Mouse (Mus musculus) A20 (cell line): ENCODE results near the gene Fkbp10.

Experiments used
- DNase-seq: peaks from one replicate; pipeline ENCODE4 v3.0.0-alpha.2; 2011; ENCODE audit warnings: low read depth, low spot score

Gene Fkbp10

DNA sequence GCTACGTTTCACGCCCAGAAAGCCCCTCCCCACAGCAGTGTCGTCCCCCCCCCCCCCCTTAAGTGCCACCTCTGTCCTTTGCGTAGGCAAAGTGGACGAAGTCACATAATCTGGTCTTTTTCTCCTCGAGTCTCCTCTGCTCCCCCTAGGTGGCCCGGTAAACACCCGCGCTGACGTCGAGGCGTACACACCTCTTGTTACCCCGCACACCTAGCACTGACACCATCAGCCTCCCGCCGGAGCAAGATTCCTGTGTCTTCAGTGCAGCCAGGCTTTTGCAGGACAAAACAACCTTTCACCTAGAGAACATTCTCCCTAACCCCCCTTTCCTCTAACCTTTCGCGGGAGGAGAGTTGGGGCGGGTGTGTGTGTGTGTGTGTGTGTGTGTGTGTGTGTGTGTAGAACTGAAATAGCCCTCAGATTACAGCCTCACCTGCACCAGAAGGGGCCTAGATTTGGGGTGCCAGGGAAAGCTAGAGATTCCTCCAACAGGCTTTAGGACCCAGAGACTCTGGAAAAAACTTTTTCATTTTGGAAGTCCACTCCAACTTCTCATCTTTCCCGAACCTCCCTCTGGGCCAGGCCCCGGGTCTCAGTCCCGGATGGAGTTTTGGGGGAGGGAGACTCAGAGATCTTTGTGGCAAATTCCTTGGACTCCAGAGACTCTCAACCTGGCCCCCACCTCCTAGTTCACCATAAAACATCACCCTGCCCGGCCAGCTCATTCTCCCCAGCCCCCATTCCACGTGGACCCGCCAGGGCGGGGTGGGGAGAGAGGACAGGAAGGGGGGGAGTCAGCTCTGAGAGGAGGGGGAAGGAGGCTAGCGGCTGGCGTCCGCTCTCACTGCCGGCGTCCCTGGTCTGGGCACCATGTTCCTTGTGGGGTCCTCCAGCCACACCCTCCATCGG lies at the start of gene Fkbp10:
Gene Fkbp10 (plus strand): TSS at position 784 of the 909 bp plus-strand sequence.
- no peak for DNase-seq

DNA sequence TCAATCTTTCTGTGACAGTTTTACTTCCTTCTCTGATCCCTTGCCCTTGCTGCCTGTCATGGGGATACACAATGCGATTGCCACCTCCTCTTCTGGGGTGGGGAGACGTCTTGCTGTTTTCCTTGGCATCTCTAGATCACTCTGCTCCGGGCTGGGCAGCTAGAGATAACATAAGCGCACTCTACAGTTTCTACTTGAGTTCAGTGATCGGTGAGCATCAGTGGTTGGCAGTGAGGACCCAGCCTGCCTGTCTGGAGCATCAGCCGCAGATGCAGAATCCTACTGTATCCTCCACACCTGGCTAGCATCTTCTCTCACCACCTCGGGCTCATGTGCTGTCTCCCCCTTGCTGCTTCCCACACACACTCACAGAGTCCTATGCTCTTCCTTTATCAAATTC lies 46.4 kb upstream of the Fkbp10 start:
- no peak for DNase-seq

DNA sequence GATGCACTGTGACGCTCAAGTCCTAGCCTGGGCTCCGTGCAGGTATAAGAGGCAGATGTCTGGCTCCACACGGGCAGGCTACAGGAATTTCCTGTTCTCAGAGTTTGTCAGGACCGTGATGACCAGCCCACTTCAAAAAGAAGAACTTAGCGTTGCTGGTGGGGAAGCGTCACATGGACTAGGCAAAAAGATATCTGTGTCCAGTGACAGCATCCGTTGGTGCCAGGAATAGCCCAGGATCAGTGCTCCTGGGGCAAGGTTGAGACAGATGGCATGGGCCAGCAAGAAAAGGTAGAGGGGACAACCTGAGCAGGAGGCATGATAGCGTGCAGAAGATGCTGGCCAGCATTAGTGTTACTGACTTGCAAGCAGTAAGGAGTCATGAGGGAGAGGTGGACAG lies 45.7 kb upstream of the Fkbp10 start:
- DNase-seq = no peak

GRCm38 (mm10) chr11:100371981-100372558 lies 43.4 kb upstream of the Fkbp10 start:
- peak; percentile 21 for DNase-seq

GRCm38 (mm10) chr11:100375127-100375526 lies 40.4 kb upstream of the Fkbp10 start:
- DNase-seq = no peak

DNA sequence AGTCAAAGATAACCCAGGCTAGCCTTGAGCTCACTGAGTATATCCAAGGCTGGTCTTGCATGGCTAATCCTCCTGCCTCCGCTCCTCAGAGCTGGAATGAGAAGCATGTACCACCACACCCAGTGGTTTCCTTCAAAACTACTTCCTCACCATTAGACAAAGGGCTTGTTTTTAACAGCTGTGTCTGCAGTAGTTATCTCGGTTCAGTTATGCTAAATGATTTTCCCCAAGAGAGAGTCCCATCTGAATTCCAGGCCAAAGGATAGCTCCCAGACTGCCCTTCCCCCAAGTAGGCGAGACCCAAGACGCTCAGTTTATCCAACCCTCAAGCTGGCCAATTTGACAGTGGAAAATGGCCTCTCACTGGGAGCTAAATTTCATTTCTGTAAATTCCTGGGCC lies 39.5 kb upstream of the Fkbp10 start:
- no peak for DNase-seq

DNA sequence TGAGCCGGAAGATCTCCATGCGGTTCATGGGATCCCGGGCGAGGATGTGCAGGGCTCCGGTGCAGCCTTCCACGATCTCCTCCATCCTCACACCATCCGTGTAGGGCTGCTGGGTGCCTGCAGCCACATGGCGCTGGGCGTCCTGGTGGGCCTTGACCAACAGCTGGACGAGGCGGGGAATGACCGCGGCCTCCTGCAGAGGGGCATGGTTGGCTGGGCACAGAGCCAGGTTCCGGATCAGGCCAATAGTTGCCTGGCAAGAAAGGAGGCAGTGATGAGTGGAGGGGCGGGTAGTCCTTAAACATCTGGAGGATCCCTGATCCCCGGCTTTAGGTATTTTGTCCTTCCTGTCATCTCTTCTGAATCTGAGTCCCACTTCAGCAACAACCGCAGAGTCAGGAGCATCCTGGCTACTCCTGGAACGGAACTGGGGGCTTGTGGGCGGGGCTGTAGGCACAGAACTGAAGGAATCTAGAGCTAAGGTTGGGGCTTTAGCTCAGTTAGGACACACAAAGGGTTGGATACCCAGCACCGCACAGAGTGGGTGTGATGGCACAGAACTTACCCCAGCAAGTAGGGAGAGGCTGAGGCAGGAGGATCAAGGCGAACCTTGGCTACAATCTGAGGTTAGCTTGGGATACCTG lies 38.6 kb upstream of the Fkbp10 start:
- DNase-seq = no peak

- DNase-seq = no peak
Observed at GRCm38 (mm10) chr11:100377989-100378388, 37.5 kb upstream of the Fkbp10 start.

DNA sequence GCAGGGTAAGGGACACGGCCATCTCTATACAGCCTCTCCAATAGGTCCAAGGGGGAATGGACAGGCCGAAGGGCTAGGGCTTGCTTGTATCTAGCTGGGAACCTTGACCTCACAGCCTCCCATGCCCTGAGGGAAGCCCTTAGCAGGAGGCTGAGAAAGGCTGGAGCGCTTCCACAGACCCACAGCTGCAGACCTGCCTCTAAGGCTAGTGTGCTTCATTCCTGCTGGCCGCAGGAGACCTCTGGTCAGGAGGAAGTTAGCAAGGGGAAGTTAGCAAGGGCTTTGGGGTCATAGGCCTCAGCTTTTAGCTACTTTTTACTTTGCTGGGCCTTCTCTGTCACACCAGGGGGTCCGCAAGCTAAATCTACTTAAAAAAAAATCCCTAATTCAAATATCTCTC lies 37.1 kb upstream of the Fkbp10 start:
- no peak for DNase-seq

GRCm38 (mm10) chr11:100379311-100379710 lies 36.2 kb upstream of the Fkbp10 start:
- DNase-seq = no peak

DNA sequence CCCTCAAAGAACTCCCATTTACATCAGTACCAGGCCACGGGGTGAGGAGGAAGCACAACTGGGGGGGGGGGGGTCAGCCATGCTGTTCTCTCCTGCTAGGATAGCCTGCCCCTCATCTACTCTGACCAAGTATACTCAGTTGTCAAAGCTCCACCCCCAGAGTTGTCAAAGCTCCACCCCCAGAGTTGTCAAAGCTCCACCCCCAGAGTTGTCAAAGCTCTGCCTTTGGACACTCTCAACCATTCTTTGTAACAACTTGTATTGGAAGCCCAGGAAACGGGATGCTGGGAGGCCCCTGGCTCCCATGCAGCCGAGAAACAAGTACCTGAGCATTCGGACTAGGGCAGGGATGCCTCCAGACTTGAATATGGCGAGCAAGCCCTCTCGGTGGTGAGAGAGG lies 32.8 kb upstream of the Fkbp10 start:
- DNase-seq = no peak

DNA sequence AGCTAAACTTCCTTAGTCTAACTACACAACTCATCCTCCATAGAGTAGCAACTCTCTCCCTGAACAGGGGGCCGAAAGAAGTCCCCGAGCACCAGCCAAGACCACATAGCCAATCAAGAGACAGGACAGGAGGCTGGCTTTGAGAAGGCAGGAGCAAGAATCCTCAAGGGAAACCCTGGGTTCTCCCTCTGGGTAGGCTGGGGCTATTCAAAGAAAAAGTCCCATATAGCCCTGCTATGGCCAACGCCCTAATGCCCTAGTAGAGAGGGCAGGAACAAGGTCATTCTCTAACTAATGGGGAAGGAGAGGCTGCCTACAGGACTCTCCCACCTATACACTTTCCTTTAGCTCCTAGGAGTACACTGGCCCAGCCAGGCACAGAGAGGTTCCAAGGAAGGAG lies 30.5 kb upstream of the Fkbp10 start:
- no peak for DNase-seq

DNA sequence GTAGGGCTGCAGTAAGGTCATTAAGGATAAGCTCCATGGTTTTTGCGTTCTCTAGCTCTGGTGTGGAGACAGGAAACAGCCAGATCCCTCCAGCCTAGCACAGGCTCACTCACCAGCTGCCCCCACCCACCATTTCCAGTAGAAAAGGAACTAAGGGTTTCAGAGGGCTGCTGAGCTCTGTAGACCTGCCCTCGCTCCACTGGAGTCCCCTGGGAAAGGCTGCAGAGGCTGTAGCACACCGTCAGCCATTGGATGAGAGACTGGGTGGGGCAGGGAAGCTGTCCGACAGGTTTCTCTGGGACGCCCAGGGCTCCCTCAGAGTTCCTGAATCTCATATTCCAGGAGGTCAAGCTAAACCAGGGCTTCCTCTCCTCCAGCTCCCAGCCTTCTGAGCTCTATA lies 28.9 kb upstream of the Fkbp10 start:
- no peak for DNase-seq

- DNase-seq = no peak
Observed at GRCm38 (mm10) chr11:100387111-100387510, 28.4 kb upstream of the Fkbp10 start.

DNA sequence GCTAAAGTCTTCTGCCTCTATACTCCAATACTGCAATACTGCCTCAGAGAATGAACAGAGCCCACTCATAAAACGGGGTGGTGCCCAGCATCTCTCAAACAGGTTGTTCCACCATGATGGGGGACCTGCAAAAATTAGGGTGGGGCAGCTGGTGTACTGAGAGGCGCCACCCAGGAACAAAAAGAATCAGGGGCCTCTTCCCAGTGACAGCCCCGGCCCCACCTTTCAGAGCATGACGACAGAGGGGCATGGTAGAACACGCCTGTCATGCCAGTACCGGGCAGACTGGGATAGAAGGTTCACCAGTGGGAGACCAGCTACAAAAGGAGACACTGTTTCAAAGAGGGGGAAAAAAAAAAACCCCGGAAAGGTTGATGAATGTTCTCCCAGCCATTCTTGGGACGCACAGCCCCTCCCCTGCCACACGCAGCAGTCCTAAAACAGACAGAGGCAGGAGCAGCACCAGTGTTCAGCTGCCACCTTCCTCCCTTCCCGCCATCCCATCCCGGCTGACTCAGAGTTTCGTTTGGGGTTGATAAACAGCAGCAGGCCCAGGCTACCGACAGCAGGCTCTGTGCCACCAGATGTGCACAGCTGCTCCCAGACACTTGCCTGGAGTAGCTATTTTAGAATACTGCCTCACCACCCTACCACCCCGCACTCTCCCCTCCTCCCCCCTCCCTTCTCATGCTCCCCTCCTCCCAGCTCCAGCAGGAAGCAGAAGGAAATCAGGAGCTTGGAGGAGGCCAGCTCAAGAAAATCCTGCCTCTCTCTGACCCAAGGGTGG lies 27.7 kb upstream of the Fkbp10 start:
- DNase-seq = no peak

DNA sequence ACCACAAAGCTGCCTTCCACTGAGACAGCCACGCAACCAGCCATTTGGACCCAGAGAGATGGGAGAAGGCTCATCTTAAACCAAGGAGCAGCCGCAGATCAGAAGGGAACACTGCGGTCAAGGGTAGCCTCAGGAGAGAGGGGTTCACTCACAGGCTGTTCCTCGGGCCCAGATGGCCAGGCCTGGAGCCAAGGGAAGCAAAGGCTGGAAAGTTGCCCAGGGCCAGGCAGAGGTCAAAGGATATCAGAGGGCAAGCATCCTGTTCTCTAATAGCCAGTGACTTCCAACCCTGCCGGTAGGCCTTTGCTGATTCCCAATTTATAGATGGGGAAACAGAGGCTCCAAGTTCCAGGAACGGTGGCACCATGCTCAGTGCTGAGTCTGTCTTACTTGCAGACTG lies 26.9 kb upstream of the Fkbp10 start:
- DNase-seq = no peak

DNA sequence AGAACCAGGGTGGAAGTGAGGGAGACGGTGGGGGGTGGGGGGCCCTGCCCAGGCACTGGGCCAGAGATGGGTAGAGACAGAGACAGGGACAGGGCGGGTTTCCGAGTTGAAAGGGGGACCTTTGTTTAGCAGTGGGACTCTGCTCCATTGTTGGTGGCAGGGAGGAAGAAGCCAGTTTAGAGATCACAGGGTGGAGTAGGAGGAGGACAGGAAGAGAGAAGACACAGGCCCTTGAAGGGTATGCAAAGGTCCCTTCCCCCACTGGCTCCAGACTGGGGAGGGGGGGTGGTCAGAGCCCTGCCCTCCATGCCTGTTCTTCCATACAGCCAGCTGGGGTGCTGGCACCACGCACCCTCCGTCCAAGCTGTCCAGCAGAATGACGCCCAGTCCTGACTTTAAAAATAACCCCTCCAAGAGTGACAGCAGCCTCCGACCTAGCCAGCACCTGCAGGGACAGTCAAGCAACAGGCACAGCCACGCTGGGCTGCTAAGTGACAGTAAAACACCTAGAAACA lies 25.5 kb upstream of the Fkbp10 start:
- no peak for DNase-seq

DNA sequence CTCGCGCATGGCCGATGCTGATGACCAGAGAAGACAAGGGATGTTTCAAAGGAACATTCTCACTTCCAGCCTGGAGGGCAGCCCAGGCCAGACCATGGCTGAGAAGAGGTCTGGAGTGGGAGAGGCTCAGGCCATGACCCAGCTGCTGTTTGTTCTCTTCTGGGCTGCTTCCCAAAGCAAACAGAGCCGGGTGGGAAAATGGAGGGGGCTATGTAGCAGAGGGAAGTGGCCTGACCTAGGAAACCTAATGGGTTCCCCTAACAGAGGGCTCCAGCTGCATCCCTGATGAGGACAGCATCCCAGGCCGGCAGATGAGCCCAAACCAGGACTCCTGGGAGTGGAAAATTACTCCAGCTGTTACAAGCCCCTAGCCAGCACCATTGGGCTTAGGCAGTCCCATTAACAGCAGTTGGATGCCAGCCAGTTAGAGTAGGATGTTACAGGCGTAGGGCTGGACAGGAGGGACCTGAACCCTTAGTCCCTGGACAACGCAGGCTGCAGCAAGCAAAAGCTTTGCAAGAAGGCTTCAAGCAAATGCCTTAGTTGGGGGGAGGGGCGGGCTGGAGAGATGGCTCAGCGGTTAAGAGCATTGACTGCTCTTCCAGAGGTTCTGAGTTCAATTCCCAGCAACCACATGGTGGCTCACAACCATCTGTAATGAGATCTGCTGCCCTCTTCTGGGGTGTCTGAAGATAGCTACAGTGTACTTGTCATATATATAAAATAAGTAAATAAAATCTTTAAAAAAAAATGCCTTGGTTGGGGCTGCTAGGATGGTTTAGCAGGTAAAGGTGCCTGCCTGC lies 24.2 kb upstream of the Fkbp10 start:
- no peak for DNase-seq

GRCm38 (mm10) chr11:100391884-100392345 lies 23.6 kb upstream of the Fkbp10 start:
- no peak for DNase-seq

DNA sequence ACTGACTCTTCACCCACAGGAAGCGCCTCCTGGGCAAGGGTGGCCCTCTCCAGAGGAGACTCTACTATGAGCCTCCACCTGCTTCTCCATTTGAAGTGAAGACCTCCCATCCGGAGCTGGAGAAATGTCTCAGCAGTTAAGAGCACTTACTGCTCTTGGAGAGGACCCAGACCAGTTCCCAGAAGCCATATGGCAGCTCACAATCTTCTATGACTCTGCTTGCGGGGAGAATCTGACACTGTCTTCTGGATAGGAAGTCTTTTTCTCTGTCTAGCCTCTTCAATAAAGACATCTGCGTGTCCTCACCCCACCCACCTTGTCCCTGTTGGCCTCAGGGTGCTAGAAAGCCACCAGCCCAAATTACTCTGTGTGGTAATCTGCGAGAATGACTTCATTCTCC lies 22.5 kb upstream of the Fkbp10 start:
- no peak for DNase-seq

DNA sequence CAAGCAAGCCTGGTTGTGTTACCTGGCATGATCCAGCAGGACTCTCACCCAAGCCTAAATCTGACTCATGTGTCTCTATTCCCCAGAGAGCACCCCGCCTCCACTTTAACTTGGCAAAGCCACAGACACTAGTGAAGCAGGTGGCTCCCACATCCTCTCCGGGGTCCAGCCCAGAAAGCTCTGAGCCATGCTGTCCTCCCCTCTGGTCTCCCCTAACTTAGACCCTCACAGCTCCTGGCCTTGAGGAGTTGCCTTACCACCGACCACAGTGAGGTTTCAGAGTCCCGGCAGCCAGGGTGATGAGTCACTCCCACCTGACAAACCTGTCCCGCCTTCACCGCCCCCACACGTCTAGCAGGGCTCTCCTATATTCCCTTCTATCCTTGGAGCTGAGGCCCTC lies 21.8 kb upstream of the Fkbp10 start:
- no peak for DNase-seq
